Mouse (Mus musculus): ENCODE results near the gene Aqp5. TPM values are rescaled to one million over a fixed set of nuclear protein-coding genes. Genes with fewer than 3 reads are reported as not detected.
A peak's percentile ranks its signal among the peaks of the same experiment; 100 is the strongest.

Aqp5 gene
- polyA plus RNA-seq, 1 experiment, result 511 TPM

DNA sequence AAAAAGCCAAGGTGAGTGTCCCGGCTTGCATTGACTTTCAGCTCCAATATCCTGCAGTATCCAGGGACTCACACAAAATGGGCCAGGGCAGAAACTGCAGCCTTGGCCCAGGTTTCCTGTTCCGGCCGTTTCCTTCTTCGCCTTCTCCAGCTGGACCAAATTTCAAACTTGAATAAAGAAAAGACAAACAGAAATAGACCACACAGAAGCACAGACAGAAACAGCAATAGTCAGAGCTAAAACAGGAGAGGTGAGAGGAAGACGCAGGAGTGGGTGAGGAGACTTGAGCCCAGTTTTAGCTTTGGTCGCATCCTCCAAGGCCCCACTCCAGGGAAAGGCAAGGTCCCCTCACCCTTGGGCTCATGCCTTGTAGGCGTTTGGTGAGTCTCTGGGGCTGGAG lies 12.6 kb downstream of the Aqp5 start:
- WGBS, result 66% methylated on average over 7 of the region's 7 CpGs
- TF ChIP-seq CTCF (IDR thresholded peaks at IDR 0.05; ENCODE audit: insufficient read depth, low read length) (no peak), POLR2A (IDR thresholded peaks at IDR 0.05; ENCODE audit: borderline replicate concordance, extremely low read depth, low read depth, low read length) (no peak)
- no peak overlapping the region for H3K4me3 ChIP-seq (replicated peaks; ENCODE audit: extremely low read depth, low read depth, low read length)
- no peaks in the 10 kb centered on the region for H3K4me1 ChIP-seq (ENCODE audit: control insufficient read depth, insufficient read depth, low read length)
- no peak for DNase-seq

DNA sequence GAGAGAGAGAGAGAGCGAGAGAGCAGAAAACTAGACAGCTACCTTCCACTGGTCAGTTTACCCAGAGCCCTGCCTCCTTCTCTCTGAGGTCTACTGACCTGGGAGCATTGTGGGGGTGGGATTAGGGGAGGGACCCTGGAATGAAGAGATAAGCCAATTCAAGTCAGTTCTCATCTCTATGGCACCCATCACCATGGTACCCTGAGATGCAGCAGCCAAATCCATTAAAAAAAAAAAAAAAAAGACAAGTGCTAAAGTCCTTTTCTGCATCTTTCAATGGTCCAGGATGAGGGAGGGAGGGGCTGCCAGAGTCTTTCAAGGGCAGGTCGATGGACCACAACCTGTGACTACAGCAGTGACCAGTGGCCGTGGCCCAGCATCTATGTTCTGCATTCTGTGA lies 15.0 kb downstream of the Aqp5 start:
- TF ChIP-seq CTCF (IDR thresholded peaks at IDR 0.05; ENCODE audit: insufficient read depth, low read length) (no peak), POLR2A (IDR thresholded peaks at IDR 0.05; ENCODE audit: borderline replicate concordance, extremely low read depth, low read depth, low read length) (no peak)
- H3K4me1 ChIP-seq (ENCODE audit: control insufficient read depth, insufficient read depth, low read length), result no peaks in the 10 kb centered on the region
- no peak overlapping the region for H3K4me3 ChIP-seq (replicated peaks; ENCODE audit: extremely low read depth, low read depth, low read length)
- WGBS, result 82% methylated on average over 3 of the region's 3 CpGs
- no peak for DNase-seq

DNA sequence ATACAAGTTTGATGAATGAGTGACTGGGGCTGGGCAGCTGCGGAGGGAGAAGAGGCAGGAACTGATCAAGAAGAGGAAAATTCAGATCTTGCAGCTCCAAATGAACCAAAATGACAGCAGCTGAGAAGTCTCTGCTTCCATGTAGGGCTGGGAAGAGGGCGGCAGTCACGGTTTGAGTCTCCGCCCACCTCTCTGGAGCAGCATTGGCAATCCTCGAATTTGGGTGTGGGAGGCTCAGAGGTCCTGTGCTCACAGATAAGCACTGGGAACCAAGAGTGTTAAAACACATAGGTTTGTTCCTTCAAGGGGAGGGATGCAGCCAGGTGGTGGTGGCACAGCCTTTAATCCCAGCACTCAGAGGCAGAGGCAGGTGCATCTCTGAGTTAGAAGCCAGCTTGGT lies 15.9 kb downstream of the Aqp5 start:
- DNase-seq, result no peak
- WGBS, result 32% methylated on average over 5 of the region's 5 CpGs
- Histone ChIP-seq H3K4me3 (replicated peaks; ENCODE audit: extremely low read depth, low read depth, low read length) (no peak overlapping the region), H3K4me1 (ENCODE audit: control insufficient read depth, insufficient read depth, low read length) (no peaks in the 10 kb centered on the region)
- TF ChIP-seq CTCF (IDR thresholded peaks at IDR 0.05; ENCODE audit: insufficient read depth, low read length) (no peak), POLR2A (IDR thresholded peaks at IDR 0.05; ENCODE audit: borderline replicate concordance, extremely low read depth, low read depth, low read length) (no peak)

DNA sequence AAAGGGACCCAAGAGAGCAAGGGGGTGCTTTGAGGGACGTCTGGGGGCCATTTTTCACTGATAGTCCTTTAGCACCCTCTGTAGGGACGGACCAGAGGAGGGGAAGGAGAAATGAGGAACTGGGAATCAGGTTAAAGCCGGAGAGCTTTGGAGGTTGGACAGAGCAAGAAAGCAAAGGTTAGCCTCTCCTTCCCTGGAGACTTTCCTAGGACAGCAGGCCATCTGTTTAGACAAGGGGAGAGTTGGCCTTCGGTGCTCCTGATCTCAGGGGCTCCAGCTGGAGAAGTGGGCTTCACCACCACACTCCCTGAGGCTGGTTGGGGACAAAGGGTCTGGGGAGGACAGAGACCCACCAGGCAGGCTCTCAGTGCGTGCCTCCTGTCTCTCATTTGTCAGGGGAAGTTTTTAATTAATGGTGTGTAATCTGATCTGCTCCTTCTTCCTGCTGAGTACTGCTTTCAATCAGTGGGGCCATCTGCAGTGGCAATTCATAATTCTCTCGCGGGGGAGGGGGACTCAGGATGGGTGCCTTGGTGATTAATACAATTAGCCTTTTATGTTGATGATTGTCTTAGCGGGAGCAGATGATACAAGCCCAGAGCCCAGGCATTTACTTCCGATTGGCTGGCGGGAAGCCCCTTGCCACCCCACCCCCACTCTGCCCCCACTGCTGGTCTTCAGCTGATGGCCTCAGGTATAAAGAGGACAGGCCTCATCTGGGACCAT lies 17.0 kb downstream of the Aqp5 start:
- no peak for DNase-seq
- TF ChIP-seq CTCF (IDR thresholded peaks at IDR 0.05; ENCODE audit: insufficient read depth, low read length) (no peak), POLR2A (IDR thresholded peaks at IDR 0.05; ENCODE audit: borderline replicate concordance, extremely low read depth, low read depth, low read length) (no peak)
- H3K4me1 ChIP-seq (ENCODE audit: control insufficient read depth, insufficient read depth, low read length), result no peaks in the 10 kb centered on the region
- WGBS, result 38% methylated on average over 10 of the region's 10 CpGs
- no peak overlapping the region for H3K4me3 ChIP-seq (replicated peaks; ENCODE audit: extremely low read depth, low read depth, low read length)

DNA sequence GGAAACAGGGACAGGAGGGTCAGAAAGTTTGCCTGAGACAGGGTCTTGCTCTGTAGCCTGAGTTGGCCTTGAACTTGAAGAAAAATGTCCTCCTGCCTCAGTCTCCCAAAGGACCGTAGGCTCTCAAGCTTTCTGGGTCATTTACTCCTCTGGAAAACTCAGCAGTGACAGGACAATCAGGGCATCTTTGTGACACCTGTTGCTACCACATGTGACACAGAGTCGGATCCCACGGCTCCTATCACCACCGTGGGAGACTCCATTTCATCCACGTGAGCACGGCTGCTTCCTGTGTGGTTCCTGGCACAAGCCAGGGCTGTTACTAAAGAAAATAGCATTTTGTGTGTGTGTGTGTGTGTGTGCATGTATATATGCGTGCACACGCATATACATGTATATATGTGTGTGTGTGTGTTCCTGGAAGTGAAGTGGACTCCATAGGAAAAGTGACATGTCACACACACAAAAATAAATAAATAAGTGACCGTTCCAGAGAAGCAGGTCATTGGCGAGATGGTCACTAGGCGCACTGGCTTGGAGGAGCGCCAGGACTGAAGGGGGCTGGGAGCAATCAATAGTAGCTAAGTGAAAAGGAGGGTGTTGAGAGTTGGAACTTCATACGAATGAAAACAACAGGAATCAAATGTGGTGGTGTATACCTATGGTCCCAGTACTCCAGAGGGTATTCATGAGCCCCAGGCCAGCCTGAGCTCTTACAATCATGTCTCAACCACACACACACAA lies 18.0 kb downstream of the Aqp5 start:
- Histone ChIP-seq H3K4me1 (ENCODE audit: control insufficient read depth, insufficient read depth, low read length) (no peaks in the 10 kb centered on the region), H3K4me3 (replicated peaks; ENCODE audit: extremely low read depth, low read depth, low read length) (no peak overlapping the region)
- 73% methylated on average over 13 of the region's 13 CpGs for WGBS
- no peak for DNase-seq
- TF ChIP-seq CTCF (IDR thresholded peaks at IDR 0.05; ENCODE audit: insufficient read depth, low read length), result no peak
- TF ChIP-seq POLR2A (IDR thresholded peaks at IDR 0.05; ENCODE audit: borderline replicate concordance, extremely low read depth, low read depth, low read length), result no peak

DNA sequence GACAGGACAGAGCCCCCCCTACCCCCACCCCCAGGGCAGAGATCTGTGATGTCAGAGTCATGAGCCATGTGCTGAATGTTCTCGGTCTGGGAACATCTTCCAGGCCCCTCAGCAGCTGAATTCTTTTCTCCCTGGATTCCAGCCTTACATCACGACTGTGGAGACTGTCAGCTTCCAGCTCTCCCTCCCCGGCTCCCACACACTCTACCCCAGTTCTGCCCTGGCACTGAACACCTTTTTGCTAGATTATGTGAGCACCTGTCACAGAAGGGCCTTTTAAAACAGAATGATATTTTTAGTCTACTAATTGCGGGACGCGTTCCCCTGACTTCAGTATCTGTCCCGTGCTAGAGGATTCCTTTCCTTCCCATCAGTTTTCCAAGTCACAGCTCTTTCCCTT lies 21.0 kb downstream of the Aqp5 start:
- H3K4me3 ChIP-seq (replicated peaks; ENCODE audit: extremely low read depth, low read depth, low read length), result no peak overlapping the region
- 69% methylated on average over 7 of the region's 7 CpGs for WGBS
- no peak for TF ChIP-seq CTCF (IDR thresholded peaks at IDR 0.05; ENCODE audit: insufficient read depth, low read length)
- H3K4me1 ChIP-seq (ENCODE audit: control insufficient read depth, insufficient read depth, low read length), result peaks cover 5% of the 10 kb centered on the region
- no peak for DNase-seq

DNA sequence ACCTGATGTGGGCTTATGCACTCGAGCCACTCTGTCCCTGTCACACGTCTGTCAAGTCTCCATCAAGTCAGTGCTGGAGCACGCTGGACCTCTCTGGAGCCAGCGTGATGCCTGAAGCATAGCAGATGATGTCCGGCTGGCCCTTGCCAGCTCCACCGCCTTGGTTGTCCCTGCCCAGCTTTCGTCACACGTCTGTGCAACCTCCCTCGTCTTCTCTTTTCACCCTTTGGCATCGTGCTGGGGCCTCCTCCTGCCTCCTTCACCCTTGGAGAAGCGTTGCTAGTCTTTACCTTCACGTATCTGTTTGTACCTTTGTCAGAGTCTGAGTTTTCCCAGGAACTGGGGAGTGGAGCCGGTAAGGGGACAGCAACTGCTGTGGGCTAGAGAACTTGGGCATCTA lies 23.7 kb downstream of the Aqp5 start:
- 59% methylated on average over 13 of the region's 13 CpGs for WGBS
- Histone ChIP-seq H3K4me3 (replicated peaks; ENCODE audit: extremely low read depth, low read depth, low read length) (no peak overlapping the region), H3K4me1 (ENCODE audit: control insufficient read depth, insufficient read depth, low read length) (peaks cover 5% of the 10 kb centered on the region)
- TF ChIP-seq POLR2A (IDR thresholded peaks at IDR 0.05; ENCODE audit: borderline replicate concordance, extremely low read depth, low read depth, low read length) (no peak), CTCF (IDR thresholded peaks at IDR 0.05; ENCODE audit: insufficient read depth, low read length) (no peak)
- DNase-seq, result no peak

DNA sequence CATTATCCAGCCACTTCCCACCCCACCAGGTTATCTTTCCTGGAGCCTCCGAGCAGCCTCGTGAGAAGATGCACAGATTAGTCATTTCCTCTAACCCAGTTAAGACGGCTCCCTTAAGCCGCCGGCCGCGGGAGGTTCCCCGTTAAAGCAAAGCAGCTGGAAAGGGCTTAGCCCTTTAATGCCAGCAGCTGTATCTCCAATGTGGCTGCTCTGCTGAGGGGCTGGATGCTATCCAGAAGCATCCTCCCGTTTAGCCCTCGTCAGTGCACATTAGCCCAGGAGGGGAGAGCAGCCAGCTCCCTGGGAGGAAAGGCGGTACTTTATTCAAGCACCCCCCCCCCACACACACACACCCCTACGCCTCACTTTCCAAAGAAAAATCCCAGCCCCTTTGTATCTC lies 24.2 kb downstream of the Aqp5 start:
- H3K4me3 ChIP-seq (replicated peaks; ENCODE audit: extremely low read depth, low read depth, low read length), result no peak overlapping the region
- 8% methylated on average over 12 of the region's 12 CpGs for WGBS

DNA sequence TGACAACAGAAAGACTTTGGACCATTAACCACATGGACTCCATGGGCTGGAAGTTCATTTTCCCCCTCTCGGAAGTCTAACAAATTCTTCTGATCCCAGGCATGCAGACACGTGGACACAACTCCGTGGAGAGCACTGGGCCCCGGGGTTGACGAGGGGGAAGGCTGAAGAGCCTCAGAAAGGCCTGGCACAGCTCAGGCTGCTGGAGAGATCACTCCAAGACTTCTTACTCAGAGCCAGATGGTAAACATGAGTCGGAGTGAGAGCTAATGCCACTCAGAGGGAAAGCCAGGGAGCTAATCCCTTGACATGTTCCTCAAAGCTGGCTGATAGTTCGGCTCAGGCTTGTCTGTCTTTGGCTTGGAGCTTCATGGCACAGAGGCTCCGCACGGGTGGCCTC lies 24.7 kb downstream of the Aqp5 start:
- H3K4me1 ChIP-seq (ENCODE audit: control insufficient read depth, insufficient read depth, low read length), result peaks cover 5% of the 10 kb centered on the region
- DNase-seq, result peak; percentile 37
- H3K4me3 ChIP-seq (replicated peaks; ENCODE audit: extremely low read depth, low read depth, low read length), result no peak overlapping the region
- TF ChIP-seq CTCF (IDR thresholded peaks at IDR 0.05; ENCODE audit: insufficient read depth, low read length) (no peak), POLR2A (IDR thresholded peaks at IDR 0.05; ENCODE audit: borderline replicate concordance, extremely low read depth, low read depth, low read length) (no peak)
- 28% methylated on average over 9 of the region's 9 CpGs for WGBS

More for the DNA sequence above, 24.2 kb downstream of the Aqp5 start:
- TF ChIP-seq CTCF (IDR thresholded peaks at IDR 0.05; ENCODE audit: insufficient read depth, low read length) (no peak), POLR2A (IDR thresholded peaks at IDR 0.05; ENCODE audit: borderline replicate concordance, extremely low read depth, low read depth, low read length) (no peak)
- no peak for DNase-seq
- H3K4me1 ChIP-seq (ENCODE audit: control insufficient read depth, insufficient read depth, low read length), result peaks cover 5% of the 10 kb centered on the region

DNA sequence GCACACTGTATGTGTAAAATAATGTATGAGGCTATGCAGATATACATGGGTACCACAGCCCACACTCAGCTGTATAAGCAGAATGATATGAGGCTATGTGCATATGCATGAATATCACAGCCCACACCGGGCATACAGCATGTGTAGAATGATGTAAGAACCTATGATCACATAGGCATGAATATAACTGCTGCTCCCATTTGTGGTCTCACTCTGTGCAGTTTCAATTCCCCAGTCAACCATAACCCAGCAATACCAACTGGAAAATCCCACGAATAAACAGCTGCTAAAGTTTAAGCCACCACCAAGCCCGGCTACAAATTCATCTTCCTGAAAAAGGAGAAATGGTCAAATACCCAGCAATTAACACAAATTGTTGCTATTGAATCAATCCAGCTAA lies 28.0 kb downstream of the Aqp5 start:
- DNase-seq, result no peak
- no peak overlapping the region for H3K4me3 ChIP-seq (replicated peaks; ENCODE audit: extremely low read depth, low read depth, low read length)
- peaks cover 5% of the 10 kb centered on the region for H3K4me1 ChIP-seq (ENCODE audit: control insufficient read depth, insufficient read depth, low read length)
- 82% methylated on average over 3 of the region's 3 CpGs for WGBS
- TF ChIP-seq CTCF (IDR thresholded peaks at IDR 0.05; ENCODE audit: insufficient read depth, low read length), result no peak
- TF ChIP-seq POLR2A (IDR thresholded peaks at IDR 0.05; ENCODE audit: borderline replicate concordance, extremely low read depth, low read depth, low read length), result no peak
